Mouse (Mus musculus): ENCODE data around the gene Castor1. TPM values are rescaled to one million over a fixed set of nuclear protein-coding genes. Genes with fewer than 3 reads are reported as not detected.

Castor1 gene
- total and polyA plus RNA-seq, 3 experiments, result 4.7 to 23.7 (median 13.0) TPM

DNA sequence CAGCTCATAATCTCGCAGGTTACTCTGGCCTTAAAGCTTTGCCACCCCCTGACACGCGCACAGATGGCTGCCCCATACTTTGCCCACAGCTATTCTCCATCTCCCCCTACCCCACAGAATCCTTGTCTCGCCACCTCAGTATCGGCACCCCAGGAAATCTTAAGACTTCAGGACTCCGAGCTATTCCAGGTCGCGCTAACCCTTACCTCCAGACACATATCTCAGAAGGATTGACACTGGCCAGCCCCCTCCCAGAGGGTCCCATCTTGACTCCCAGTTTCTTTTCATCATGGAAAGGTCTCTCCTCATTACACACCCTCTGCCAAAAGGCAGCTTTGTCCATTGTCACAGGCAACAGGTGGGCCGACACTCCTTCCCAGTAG, 30.7 kb upstream of the Castor1 start:
- Histone ChIP-seq H3K9me3 (replicated peaks; ENCODE audit: low read length) (no peaks in the 10 kb centered on the region), H3K4me3 (replicated peaks in 1 of 3; ENCODE audit: low read depth in 2 of 3, low read length in 2 of 3, poor library complexity in 1 of 3) (peak overlapping the region; percentile 78 to 83 (median 83)), H3K9ac (ENCODE audit: insufficient read depth, low read depth) (peak overlapping the region; percentile 84), H3K27ac (ENCODE audit: insufficient read depth, low read depth) (no peak overlapping the region), H3K27me3 (replicated peaks) (no peaks in the 10 kb centered on the region), H3K36me3 (replicated peaks in 1 of 2; ENCODE audit: control insufficient read depth in 1 of 2, insufficient read depth in 1 of 2, low read length in 1 of 2) (peaks cover 8 to 49% of the 10 kb centered on the region in 2 experiments), H3K4me1 (ENCODE audit: control insufficient read depth in 1 of 2, insufficient read depth in 2 of 2) (peaks cover 10 to 52% of the 10 kb centered on the region in 2 experiments), H3K4me2 (ENCODE audit: insufficient read depth, low read depth, poor library complexity, severe bottlenecking) (peak overlapping the region; percentile 64), H3K79me2 (replicated peaks; ENCODE audit: control insufficient read depth, extremely low read depth, insufficient read depth, poor library complexity, severe bottlenecking) (peaks cover 15% of the 10 kb centered on the region; the same call in 1 of the 2 replicates)
- dilution Hi-C loops (cut with MboI; ENCODE audit: extremely low pct_ligation_motif_present, extremely low pct_unique_long_range_greater_than_20kb, low sequenced_read_pairs) (no loop called here), in situ Hi-C loops (cut with MboI; ENCODE audit: low pct_ligation_motif_present, low pct_unique_long_range_greater_than_20kb, low sequenced_read_pairs) (no loop called here)
- TF ChIP-seq IRF4 (IDR thresholded peaks at IDR 0.05; ENCODE audit: low read depth, low read length) (no peak; the same call in 1 of the 2 replicates), MAZ (IDR thresholded peaks at IDR 0.05; ENCODE audit: low read depth, low read length) (no peak), MXI1 (IDR thresholded peaks at IDR 0.05; ENCODE audit: low read depth, low read length) (no peak), MYC (IDR thresholded peaks at IDR 0.05; ENCODE audit: low read depth, low read length) (no peak), TCF12 (IDR thresholded peaks at IDR 0.05; ENCODE audit: low read depth, low read length) (0 out of 2 replicates have a peak, but pooled peaks have one; percentile 7), GABPA (IDR thresholded peaks at IDR 0.05; ENCODE audit: insufficient replicate concordance, low read depth, low read length) (no peak)
- no peak for DNase-seq (ENCODE audit: extremely low read depth)

DNA sequence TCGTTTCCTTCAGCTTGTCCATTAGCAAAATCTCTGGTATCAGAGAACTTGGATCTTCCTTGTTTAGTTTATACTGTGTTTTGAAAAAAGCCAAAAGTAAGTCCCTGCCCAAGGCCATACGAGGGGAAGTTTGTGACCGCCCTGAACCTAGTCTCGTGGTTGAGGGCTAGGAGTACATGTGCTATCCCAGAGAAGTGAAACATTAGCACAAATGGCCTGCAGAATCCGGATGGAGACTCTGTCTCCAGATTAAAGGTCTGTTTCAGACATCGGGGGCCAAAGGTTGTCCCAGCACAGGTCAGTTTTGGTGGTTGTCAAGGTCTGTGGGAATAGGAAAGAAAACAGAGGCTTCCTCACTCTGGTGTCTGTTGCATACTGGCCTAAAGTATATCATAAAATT, 28.8 kb upstream of the Castor1 start:
- dilution Hi-C loops (cut with MboI; ENCODE audit: extremely low pct_ligation_motif_present, extremely low pct_unique_long_range_greater_than_20kb, low sequenced_read_pairs) (no loop called here), in situ Hi-C loops (cut with MboI; ENCODE audit: low pct_ligation_motif_present, low pct_unique_long_range_greater_than_20kb, low sequenced_read_pairs) (no loop called here)
- Histone ChIP-seq H3K9me3 (replicated peaks; ENCODE audit: low read length) (no peaks in the 10 kb centered on the region), H3K27me3 (replicated peaks) (no peaks in the 10 kb centered on the region), H3K27ac (ENCODE audit: insufficient read depth, low read depth) (no peak overlapping the region), H3K4me1 (ENCODE audit: control insufficient read depth in 1 of 2, insufficient read depth in 2 of 2) (peaks cover 12 to 71% of the 10 kb centered on the region in 2 experiments), H3K4me3 (replicated peaks in 1 of 3; ENCODE audit: low read depth in 2 of 3, low read length in 2 of 3, poor library complexity in 1 of 3) (no peak overlapping the region), H3K79me2 (replicated peaks; ENCODE audit: control insufficient read depth, extremely low read depth, insufficient read depth, poor library complexity, severe bottlenecking) (peaks cover 19% of the 10 kb centered on the region), H3K4me2 (ENCODE audit: insufficient read depth, low read depth, poor library complexity, severe bottlenecking) (no peak overlapping the region), H3K36me3 (replicated peaks in 1 of 2; ENCODE audit: control insufficient read depth in 1 of 2, insufficient read depth in 1 of 2, low read length in 1 of 2) (peaks cover 0 to 39% of the 10 kb centered on the region in 2 experiments), H3K9ac (ENCODE audit: insufficient read depth, low read depth) (no peak overlapping the region)
- TF ChIP-seq MEF2A (IDR thresholded peaks at IDR 0.05; ENCODE audit: borderline replicate concordance, low read depth, low read length) (no peak), RAD21 (IDR thresholded peaks at IDR 0.05; ENCODE audit: low read depth, low read length) (no peak), USF1 (IDR thresholded peaks at IDR 0.05; ENCODE audit: low read depth, low read length) (no peak), KAT2A (IDR thresholded peaks at IDR 0.05; ENCODE audit: insufficient replicate concordance, low read length) (no peak), CTCF (conservative IDR thresholded peaks at IDR 0.05 in 1 of 2, IDR thresholded peaks at IDR 0.05 in 1 of 2; ENCODE audit: low read depth in 2 of 2, low read length in 2 of 2) (no peak), ZNF384 (IDR thresholded peaks at IDR 0.05; ENCODE audit: low read depth, low read length) (no peak), EP300 (IDR thresholded peaks at IDR 0.05; ENCODE audit: low read length) (no peak), BHLHE40 (IDR thresholded peaks at IDR 0.05; ENCODE audit: low read depth, low read length) (no peak), ZC3H11A (IDR thresholded peaks at IDR 0.05; ENCODE audit: low read depth, low read length) (no peak), E2F4 (IDR thresholded peaks at IDR 0.05; ENCODE audit: insufficient replicate concordance, low read depth, low read length) (no peak), ZKSCAN1 (IDR thresholded peaks at IDR 0.05; ENCODE audit: borderline replicate concordance, low read depth, low read length) (no peak), MAFK (IDR thresholded peaks at IDR 0.05; ENCODE audit: insufficient replicate concordance, low read length) (no peak), MAZ (IDR thresholded peaks at IDR 0.05; ENCODE audit: low read depth, low read length) (no peak), POLR2AphosphoS2 (IDR thresholded peaks at IDR 0.05; ENCODE audit: low read depth, low read length) (no peak), JUN (IDR thresholded peaks at IDR 0.05; ENCODE audit: insufficient read depth, low read depth, low read length) (no peak)
- DNase-seq (ENCODE audit: extremely low read depth), result no peak
